Mouse (Mus musculus) MN1 (cell line): Measurements from ENCODE around the gene Scel.

ENCODE experiments used
- DNase-seq: peaks from one replicate; pipeline ENCODE4 v3.0.0-alpha.2; 2016; ENCODE audit warnings: low spot score

Scel gene

DNA sequence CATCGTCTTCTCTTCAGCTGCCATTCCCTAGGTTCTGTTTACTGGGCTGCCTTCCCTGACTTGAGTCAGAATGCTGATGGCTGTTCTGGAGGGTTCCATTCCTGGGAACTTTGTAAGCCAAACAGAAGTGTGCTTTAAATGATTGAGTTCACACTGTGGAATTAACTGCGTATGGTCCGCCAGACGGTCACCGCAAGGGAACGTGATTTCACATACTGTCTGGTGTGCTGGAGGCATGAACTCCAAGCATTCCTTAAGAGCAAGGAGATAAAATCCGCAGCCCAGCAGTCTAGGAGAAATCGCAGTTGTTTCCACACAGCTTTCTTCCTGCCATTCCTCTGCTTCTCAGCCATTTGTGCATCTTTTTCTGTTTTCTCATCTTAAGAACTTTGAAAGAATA is 2.3 kb downstream of the Scel start:
- no peak for DNase-seq

DNA sequence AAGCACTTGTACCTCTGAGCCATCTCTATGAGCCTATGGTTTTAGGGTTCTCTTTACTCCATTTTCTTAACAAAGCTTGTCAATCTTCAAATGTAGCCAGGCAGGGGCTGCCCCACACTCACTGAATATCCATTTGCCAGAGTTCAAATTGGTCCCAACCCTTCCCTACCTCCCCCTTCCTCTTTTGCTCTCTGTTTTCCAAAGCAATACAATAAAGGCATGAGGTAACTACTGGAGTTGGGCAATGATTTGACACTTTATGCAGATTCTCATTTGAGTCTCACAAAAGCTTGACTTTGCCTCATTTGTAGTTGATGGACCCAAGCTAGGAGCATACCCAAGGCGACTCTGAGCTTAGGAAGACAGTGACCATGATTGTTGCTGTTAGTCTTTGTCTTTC is 13.1 kb downstream of the Scel start:
- DNase-seq = no peak

DNA sequence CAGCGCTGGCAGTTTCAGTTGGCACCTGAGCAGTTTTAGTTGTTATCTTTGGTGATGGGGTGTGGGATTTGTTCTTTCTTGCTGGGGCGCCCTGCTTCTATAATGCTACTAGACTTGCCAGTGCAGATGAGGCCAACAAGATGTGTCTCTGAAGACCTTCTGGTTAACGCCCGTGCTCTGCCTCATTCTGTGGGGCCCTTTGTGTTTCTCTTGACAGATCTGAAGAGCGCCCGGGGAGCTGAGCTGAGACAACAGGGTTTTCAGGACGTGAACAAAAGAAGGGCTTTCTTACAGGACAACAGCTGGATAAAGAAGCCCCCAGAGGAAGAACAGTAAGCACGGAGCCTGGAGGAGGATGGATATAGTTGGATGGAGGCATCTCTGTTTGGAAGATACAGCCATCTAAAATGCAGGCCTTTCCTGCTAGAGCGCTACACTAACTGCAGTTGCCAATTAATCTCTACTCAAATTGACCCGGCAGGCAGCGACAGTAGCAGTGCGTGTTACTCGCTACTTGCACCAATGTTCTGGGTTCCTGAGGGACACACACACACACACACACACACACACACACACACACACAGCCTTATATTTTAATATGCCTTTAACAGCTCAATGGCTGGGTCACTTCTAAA is 16.7 kb downstream of the Scel start:
- no peak for DNase-seq

DNA sequence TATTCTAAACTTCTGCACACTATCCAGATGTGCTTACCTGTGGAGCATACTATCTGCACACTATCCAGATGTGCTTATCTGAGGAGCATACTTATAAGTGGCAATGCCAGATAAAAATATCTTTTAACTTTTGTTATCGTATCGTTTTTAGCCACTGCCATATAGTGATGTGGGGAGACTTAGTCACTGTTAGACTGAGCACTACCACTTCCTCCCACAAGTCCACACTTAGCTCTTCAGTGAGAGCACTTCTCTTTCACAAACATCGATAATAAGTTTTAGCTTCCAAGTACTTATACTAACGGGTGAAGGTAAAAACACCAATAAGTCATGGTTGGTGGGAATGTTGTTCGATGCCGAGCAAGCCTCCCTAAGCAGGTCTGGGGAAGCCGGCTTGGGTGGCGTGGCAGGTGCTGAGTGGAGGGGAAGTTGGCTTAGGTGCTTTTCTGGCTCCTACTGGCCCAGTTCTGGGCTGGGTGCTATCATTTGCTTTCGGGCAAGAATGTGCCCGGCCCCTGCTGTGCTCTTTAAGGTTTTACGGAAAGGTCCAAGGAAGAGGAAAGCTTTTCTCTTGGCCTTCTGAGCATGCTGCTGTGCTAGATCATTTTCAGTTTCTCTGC is 18.7 kb downstream of the Scel start:
- no peak for DNase-seq

DNA sequence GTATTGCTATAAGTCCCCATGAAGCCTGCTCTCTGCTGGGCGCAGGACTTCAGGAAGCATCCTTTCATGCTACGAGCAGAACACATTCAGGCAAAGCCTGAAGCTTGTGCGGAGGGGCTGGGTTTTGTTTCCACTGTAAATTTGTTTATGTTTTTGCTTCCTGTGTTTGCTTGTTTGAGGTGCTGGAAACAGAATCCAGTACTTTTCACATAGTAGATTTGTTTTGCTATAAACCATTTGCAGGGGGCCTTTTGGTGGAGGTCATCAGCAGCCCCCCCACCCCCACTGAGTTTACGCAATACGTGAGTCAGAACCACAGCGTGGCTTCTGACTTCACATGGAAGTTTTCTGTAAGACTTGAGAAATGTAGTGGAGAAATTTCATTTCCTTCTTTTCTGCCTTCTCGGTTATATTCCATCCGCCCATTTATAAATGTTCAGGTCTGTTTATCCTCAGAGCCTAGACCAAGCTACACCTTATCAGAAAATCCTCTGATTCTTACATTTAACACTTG is 22.4 kb downstream of the Scel start:
- no peak for DNase-seq

DNA sequence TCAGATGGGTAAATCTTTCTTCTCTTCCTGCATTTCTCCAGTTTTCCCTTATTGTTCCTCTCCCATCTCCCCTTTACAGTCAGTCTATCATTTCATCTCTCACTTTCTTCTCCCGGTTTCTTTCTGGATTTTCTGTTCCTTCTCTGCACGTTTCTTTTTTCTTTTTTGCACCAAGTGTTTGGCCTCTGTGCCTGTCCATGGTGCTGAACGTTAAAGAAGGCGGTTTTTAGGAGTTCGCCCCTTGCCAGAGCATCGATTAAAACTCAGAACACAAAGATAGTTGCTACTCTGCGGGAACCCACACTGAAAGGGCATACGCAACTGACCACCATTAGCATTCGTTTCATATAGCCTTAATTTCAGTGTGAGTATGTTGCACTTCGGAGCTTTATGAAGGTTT is 23.2 kb downstream of the Scel start:
- no peak for DNase-seq

DNA sequence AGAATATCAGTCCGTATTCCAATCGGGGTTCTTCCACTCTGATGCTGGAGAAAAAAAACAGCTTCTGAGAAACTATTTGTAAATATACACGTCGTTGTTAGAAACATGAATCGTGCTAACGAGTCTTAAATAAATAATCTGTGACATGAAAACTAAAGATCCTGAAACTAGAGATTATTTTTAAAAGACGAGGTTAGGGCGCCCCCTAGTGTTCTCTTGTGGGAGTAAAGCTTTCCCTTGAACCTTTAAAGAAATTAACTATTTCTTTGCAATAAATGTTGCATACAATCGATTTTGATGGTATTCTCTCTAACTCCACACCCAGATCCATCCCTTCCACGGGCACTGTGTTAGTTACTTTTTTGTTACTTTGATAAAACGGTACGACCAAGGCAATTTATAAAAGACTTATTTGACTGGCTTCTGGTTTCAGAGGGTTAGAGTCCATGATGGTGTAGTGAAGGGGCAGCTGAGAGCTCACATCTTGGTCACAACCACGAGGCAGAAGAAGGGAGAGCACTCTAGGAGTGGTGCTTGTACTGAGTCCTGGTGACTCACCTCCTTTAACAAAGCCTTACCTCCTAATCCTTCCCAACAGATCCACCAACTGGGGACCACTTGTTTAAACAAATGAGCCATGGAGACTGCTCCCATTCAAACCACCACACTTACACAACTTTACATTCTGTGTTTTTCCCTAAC is 24.4 kb downstream of the Scel start:
- peak; percentile 43 for DNase-seq

DNA sequence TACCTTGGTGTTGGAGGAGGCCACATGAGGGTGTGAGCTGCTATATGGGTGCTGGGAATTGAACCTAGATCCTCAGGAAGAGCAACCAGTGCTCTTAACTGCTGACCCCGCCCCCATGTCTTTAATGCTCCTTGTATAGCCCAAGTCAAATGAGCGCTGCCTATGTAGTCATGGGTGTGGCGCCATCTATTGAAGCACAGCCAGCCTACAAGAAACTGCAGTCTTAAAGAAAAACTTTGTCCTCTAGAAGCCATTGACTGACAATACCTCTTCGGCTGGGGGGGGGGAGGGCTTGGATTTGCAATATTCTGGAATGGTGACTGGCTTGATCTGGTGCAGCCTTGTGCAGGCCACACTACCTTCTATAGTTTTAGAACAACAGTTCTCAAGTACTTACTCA is 26.7 kb downstream of the Scel start:
- no peak for DNase-seq

DNA sequence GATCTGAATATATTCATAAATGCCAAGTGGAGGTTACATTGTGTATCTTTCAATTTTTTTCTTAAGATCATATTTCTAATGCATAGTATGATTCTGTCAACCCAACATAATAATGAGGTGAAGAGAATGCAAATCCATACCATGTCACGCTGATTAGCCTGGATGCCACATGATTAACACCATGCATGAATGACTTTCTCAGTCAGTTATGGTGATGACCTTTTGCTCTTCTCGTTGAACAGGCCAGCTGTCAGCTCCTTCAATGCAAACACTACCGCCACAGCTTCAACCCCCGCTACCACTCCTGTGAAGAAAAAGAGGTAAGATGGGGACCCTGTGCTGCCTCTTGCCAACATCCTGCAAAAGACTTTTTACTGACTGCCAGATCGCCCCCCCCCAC is 28.5 kb downstream of the Scel start:
- DNase-seq = no peak

DNA sequence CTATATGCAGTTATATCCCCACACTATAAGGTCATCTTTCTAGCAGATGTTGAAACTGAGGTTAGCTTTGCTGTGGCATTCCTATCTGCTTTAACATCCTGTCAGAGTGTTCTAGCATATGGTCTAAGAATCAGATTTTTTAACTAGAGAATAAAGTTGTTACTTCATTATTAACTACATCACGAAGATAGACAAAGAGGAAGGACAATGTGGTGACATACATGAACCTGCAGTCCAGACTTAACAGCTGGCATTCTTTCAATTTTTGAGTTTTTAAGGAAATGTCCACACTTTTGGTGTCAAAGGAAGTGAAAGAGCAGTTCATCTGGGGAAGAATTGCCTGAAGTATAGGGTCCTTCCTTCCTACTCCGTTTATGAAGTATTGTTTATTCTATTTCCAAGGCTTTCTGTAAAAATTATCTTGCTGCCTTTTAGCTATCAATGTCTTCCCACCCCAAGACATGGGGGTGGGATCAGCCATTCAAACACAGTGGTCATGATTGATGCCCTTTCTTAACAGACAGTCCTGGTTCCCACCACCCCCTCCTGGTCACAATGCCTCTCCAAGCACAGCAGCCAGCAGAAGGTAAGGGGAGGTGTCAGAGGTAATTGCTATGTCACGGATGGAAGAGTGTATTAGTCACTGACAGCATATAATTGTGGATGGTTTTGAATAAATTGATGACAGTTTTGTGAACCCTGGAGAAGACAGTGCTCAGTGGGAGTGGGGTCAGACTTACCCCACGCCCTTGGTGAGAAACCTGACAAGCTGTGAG is 30.4 kb downstream of the Scel start:
- no peak for DNase-seq

DNA sequence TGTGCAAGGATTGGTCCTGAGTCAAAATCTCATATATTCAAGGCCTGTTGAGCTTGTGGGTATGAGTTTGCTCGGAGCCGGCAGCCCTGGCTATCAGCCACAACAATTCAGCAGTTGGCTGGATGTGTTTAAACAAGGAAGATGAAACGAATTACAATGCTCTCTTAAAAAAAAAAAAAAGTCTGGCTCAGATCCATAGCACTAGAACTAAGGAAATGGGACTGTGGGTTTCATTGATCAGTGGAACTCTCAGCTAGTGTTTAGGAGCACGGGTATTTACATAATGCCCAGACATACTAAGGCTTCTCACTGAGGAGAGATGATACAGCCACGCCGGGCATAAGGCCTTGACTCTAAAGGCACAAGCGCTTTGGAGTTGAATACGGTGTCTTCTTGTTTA is 32.6 kb downstream of the Scel start:
- no peak for DNase-seq

DNA sequence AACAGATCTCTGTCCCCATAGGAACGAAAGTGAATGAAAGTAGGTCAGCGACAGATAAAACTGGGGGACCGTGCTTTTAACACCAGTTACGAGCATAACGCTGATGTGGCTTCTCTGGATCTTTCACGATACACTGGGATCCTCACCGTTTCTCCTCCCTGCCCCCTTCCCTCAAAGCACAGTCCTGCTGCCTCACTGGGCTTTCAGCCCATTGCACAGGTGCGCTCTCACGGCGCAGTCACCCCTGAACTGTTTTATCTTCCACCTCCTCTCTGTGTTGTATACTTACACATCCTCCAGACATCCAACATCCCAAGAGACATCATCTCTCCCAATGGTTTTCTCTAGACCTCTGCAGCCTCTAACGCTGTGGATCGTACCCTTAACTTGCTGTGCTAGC is 33.1 kb downstream of the Scel start:
- no peak for DNase-seq

DNA sequence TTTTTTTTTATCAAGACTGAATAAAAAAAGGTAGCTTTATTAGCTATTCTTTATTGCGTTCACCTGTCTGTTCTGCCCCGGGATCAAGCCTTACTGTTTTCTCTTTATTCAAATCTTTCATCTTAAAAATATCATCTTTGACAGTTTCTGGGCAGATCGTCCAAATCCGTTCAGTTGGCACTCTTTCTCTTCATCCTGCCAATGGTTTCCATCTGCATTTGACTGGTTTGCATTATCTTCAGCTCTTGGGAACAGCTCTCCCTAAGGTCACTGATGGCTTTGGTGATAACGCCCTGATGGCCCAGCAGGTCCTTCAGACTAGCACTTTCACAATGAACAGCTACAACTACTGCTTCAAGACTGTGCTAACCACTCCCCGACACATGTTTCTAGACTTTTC is 35.1 kb downstream of the Scel start:
- no peak for DNase-seq

DNA sequence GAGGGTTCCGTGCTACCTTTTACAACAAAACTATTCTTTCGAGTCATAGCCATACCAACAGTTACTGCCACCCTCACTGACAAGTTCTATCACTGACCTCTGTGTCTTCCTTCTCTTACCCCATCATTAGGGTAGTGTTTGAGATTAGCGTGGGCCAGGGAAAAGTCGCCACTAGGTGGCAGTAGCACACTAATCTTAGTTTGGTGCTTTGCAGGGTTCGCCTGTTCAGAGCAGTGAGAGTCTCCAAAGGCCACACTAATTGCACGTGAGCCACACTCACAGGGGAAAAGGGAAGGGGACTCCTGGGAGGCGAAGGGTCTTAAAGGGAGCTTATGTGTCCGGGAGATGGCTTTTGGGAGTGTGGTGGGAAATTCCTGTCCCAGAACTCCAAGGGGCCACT is 37.3 kb downstream of the Scel start:
- peak; percentile 59 for DNase-seq

DNA sequence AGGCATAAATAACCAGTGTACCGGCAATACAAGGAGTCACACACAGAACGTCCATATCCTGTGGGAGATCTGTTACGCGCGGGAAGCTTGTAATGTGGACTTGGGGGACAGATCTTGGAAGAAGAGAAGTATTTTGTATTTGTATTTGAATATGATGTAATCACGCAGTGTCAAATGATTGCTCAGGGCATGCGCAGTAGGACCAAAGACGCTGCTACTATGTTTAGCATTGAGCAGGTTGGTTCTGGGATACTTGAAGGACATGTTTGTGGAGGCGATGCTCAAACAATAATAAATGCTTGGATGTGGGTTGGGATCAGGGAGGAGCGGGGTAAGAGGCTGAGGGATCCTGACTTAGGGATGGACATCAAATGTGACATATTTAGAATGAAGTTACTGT is 37.8 kb downstream of the Scel start:
- peak; percentile 17 for DNase-seq

DNA sequence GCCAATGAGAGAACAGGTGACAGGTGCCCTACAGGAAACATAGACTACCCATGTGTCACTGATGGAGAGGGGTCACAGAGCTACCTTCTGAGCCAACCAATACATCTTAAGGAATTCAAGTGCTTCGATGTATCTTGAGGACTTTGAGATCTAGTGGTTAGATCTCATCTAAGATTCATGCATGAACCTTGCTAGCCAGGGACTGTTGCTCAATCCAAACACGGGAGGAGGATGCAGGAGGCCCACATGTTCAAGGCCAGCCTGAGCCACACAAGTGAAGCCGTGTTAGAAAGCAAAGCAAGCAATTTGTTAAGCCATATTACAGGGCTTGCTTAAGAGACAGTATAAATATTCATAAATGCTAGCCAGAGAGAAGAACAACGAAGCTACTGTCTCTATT is 38.8 kb downstream of the Scel start:
- no peak for DNase-seq

DNA sequence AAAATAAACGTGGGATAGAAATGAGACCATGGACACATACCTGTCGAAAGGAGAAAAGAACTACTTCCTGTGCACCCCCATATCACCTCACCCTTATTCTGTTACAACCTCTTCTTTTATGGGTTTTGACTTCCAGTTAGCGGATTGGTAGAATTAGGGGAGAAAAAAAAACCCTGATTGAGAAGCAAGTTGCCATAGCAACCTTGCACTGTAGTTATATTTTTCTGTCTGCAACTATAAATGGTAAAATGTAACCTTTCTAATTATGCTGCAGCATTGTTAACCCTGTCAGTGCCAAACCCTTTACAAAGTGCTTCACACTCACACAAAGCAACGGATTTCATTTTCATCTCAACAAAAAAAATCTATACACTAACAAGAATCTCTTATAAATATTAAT is 39.2 kb downstream of the Scel start:
- no peak for DNase-seq

DNA sequence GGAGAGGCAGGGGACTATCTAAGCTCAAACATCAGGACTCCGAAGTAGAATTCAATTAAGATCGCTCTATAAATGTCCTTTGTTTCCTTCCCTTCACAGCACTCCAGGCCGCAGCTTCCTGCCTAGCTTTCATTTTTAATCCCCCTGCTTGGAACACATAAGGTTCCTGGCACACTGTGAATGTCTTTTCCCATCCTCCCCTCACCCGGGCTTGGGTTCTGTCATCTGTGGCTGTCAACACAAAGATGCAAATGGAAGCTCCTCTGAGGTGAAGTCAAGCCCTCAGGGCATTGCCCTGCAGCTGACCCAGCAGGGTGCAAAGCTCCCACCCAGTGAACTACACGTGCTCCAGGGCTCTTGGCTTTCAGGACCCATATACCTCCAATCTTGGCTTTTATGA is 43.5 kb downstream of the Scel start:
- no peak for DNase-seq

DNA sequence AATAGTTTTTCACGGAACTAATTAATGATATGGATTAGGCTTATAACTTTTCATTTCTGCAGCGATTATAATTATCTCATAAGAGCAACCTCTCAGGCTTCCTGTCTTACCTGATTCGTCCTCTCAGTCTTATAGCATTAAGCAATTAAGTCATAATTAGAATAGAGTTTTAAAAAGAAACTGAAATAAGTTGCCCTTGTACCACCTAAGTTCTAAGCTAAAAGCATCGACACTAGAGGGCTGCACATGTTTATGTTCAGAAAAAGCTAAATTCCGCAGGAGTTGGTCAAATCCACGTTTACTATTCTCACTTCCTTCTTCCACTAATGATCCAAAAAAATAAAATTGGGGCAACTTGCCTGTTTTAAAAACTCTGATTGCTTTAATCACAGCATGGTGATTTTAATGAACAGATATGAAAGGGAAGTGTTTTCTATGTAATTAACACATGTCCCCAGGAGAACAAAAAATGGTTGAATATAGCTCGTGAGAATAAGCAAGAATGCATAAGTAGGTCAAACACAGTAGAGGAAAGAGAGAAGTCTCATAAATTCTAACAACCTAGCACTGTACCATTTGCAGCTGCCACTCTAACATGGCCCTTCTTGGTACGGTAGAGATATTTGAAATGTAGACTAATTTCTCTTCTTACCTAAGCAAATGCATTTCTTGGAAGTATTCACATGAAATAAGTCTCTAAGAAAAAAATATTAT is 48.4 kb downstream of the Scel start:
- no peak for DNase-seq

DNA sequence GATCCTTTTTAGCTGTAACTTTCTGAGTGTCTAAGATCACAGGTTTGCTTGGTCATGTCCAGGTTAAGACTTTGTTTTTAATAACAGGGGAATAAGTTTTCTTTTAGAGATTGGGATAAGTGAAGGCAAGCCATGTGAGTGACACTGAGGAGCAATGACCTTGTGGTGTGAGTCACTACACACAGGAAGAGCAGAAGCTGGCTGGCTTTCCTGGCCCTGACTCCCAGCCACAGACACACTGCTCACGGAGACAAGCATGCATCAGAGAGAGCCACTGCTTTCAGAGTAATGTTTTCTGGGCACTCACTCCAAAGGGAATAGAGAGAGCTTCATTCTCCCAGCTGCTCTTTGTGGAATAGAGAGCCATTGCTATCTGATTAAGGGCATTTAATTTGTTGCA is 54.8 kb downstream of the Scel start:
- DNase-seq = no peak

DNA sequence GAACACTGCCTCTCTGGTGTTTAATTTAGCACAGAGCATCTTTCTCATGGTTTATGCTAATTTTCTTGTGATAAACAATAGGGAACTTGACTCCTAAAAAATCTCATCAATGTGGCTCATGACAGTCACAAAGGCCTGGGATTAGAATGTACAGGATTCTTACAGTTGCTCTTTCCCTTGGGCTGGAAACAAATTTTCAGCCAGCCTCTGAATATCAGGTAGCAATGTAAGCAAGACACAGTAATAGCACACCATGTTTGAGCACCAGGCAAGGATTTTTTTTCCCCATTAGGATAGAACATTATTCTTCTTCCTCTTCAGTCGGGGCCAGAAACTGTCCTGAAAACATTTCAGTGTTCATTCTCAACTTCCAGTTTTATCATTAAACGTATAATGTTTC is 55.3 kb downstream of the Scel start:
- DNase-seq = no peak
